14 mouse cellular contexts compared by ENCODE assay signal in genomic region chr2:21369171-21369485, GRCm38 (mm10). TPM values are rescaled to one million over a fixed set of nuclear protein-coding genes. Genes with fewer than 3 reads are reported as not detected.
A peak's percentile ranks its signal among the peaks of the same experiment; 100 is the strongest.
DNase-seq lines count a peak whose midpoint lies in the region; ATAC-seq and TF ChIP-seq lines count a peak whose summit lies in the region.
"Had no signal": no experiment of that assay in that cellular context is flagged by ENCODE, and none has a peak within 500 bp of the region (broad histone marks: within the 10 kb centered on the region; RNA-seq: fewer than 3 reads in every experiment).

No protein-coding gene starts in this region.

- peak overlapping the region; percentile 86 for H3K4me2 ChIP-seq in forebrain, embryonic 13.5 days
- H3K4me2 ChIP-seq in forebrain, embryonic 11.5 days (ENCODE audit: low read depth, low read length, severe bottlenecking) = no peak overlapping the region
- peak overlapping the region; percentile 87 for H3K4me2 ChIP-seq in hindbrain, embryonic 16.5 days (ENCODE audit: low read length)

- no peak for TF ChIP-seq CTCF in heart, adult 2 months (IDR thresholded peaks at IDR 0.05)
- TF ChIP-seq CTCF in gastrocnemius, adult 2 months (IDR thresholded peaks at IDR 0.05) = no peak

- DNase-seq in forebrain, embryonic 11.5 days (ENCODE audit: low spot score) = no peak
- DNase-seq in right cerebral cortex, postnatal 4 days = peak; percentile 7
- DNase-seq in right cerebral cortex, postnatal 14 days = no peak
- no peak for DNase-seq in heart, adult 2 months
- DNase-seq in Muller cell, postnatal 12 days (ENCODE audit: inconsistent ontology term) = no peak
- no peak for DNase-seq in gastrocnemius, adult 2 months
- DNase-seq: gastrocnemius, postnatal 25 days; kidney, adult 11 months; lung, adult 2 months; thymus, adult 18-20 months had no signal

- H3K27me3 ChIP-seq in forebrain, embryonic 13.5 days = peaks cover 30% of the 10 kb centered on the region
- peaks cover 17% of the 10 kb centered on the region for H3K27me3 ChIP-seq in forebrain, embryonic 11.5 days (ENCODE audit: control insufficient read depth, insufficient read depth, low read length)
- H3K27me3 ChIP-seq in hindbrain, embryonic 16.5 days (replicated peaks; ENCODE audit: control insufficient read depth, insufficient read depth, low read length) = 0 out of 2 replicates have a peak, but pooled peaks cover 2% of the 10 kb centered on the region
- peaks cover 2% of the 10 kb centered on the region; the same call in 1 of the 2 replicates for H3K27me3 ChIP-seq in heart, adult 2 months (ENCODE audit: control insufficient read depth, insufficient read depth, low read length)

- ATAC-seq in forebrain, embryonic 13.5 days = no peak
- no peak for ATAC-seq in forebrain, embryonic 11.5 days (replicated peaks; ENCODE audit: low FRiP score)
- no peak for ATAC-seq in hindbrain, embryonic 16.5 days

- intact Hi-C loops in heart, adult 2 months (cut with DNase I) = no loop called here
- intact Hi-C loops in gastrocnemius, adult 2 months (cut with DNase I) = no loop called here

- H3K27ac ChIP-seq in forebrain, embryonic 13.5 days = no peak overlapping the region
- H3K27ac ChIP-seq in forebrain, embryonic 11.5 days (ENCODE audit: low read depth, low read length) = no peak overlapping the region
- no peak overlapping the region for H3K27ac ChIP-seq in hindbrain, embryonic 16.5 days (ENCODE audit: low read depth, low read length)
- no peak overlapping the region for H3K27ac ChIP-seq in heart, adult 2 months
- no peak overlapping the region for H3K27ac ChIP-seq in gastrocnemius, adult 2 months

- 52% methylated on average over 6 of the region's 6 CpGs for WGBS in forebrain, embryonic 13.5 days
- WGBS in forebrain, embryonic 11.5 days = 48% methylated on average over 6 of the region's 6 CpGs
- 52% methylated on average over 6 of the region's 6 CpGs for WGBS in hindbrain, embryonic 16.5 days
- 47% methylated on average over 6 of the region's 6 CpGs for WGBS in heart, adult 2 months

- H3K9me3 ChIP-seq in forebrain, embryonic 13.5 days (replicated peaks) = no peaks in the 10 kb centered on the region
- no peaks in the 10 kb centered on the region for H3K9me3 ChIP-seq in forebrain, embryonic 11.5 days (ENCODE audit: control insufficient read depth, low read length)
- no peaks in the 10 kb centered on the region for H3K9me3 ChIP-seq in hindbrain, embryonic 16.5 days (ENCODE audit: control insufficient read depth, low read length)

- no peak overlapping the region for H3K9ac ChIP-seq in forebrain, embryonic 13.5 days
- H3K9ac ChIP-seq in forebrain, embryonic 11.5 days (ENCODE audit: low read length) = no peak overlapping the region
- peak overlapping the region; percentile 56 for H3K9ac ChIP-seq in hindbrain, embryonic 16.5 days (ENCODE audit: low read depth, low read length)
- no peak overlapping the region for H3K9ac ChIP-seq in heart, adult 2 months (ENCODE audit: low read depth, low read length)

- no peaks in the 10 kb centered on the region for H3K36me3 ChIP-seq in forebrain, embryonic 13.5 days (ENCODE audit: poor library complexity, severe bottlenecking)
- no peaks in the 10 kb centered on the region for H3K36me3 ChIP-seq in forebrain, embryonic 11.5 days (ENCODE audit: control insufficient read depth, insufficient read depth, low read length)
- no peaks in the 10 kb centered on the region for H3K36me3 ChIP-seq in hindbrain, embryonic 16.5 days (ENCODE audit: control insufficient read depth, insufficient read depth, low read length)
- H3K36me3 ChIP-seq in heart, adult 2 months (ENCODE audit: control insufficient read depth, insufficient read depth, low read length) = no peaks in the 10 kb centered on the region

- no peaks in the 10 kb centered on the region for H3K79me2 ChIP-seq in heart, adult 2 months (replicated peaks; ENCODE audit: control insufficient read depth, insufficient read depth, low read length)

- H3K4me3 ChIP-seq in forebrain, embryonic 13.5 days = peak overlapping the region; percentile 55
- no peak overlapping the region for H3K4me3 ChIP-seq in forebrain, embryonic 11.5 days (ENCODE audit: low read depth, low read length)
- H3K4me3 ChIP-seq in hindbrain, embryonic 16.5 days (ENCODE audit: low read length) = peak overlapping the region; percentile 44
- H3K4me3 ChIP-seq in heart, adult 2 months = no peak overlapping the region
- H3K4me3 ChIP-seq in gastrocnemius, adult 2 months = no peak overlapping the region

- TF ChIP-seq POLR2A in heart, adult 2 months (IDR thresholded peaks at IDR 0.05; ENCODE audit: insufficient read depth, low read depth, low read length) = no peak

- no peak for TF ChIP-seq EP300 in heart, adult 2 months (IDR thresholded peaks at IDR 0.05; ENCODE audit: insufficient read depth, low read depth, low read length)

- peaks cover 14% of the 10 kb centered on the region for H3K4me1 ChIP-seq in forebrain, embryonic 13.5 days
- H3K4me1 ChIP-seq in forebrain, embryonic 11.5 days (replicated peaks; ENCODE audit: control insufficient read depth, insufficient read depth, low read length) = peaks cover 6% of the 10 kb centered on the region; the same call in 1 of the 2 replicates
- peaks cover 16% of the 10 kb centered on the region for H3K4me1 ChIP-seq in hindbrain, embryonic 16.5 days (ENCODE audit: control insufficient read depth, insufficient read depth, low read depth, low read length)
- H3K4me1 ChIP-seq in heart, adult 2 months (ENCODE audit: control insufficient read depth, insufficient read depth, low read length) = no peaks in the 10 kb centered on the region

RNA-seq across cellular contexts. Expression of gene Gpr158, which starts 1.8 kb away (rescaled TPM):
- polyA plus RNA-seq in forebrain, embryonic 13.5 days (2015; fragmentation: Nextera tagmentation; extraction: Ambion mirVana) = 0.99 and 1.2 TPM in 2 replicates
- polyA plus RNA-seq in forebrain, embryonic 11.5 days (2014; fragmentation: Nextera tagmentation; extraction: Ambion mirVana) = 0.11 and 0.47 TPM in 2 replicates
- 3.6 and 4.7 TPM in 2 replicates for polyA plus RNA-seq in hindbrain, embryonic 16.5 days (2015; fragmentation: Nextera tagmentation; extraction: Ambion mirVana)
- total RNA-seq in heart, adult 2 months (2021) = under 1 TPM in 1 of 2 experiments, not detected in 1; 0.07 TPM
- 0.18 and 0.26 TPM in 2 replicates for polyA plus RNA-seq in heart, adult 2 months (2012; rRNA removed)
- total RNA-seq in gastrocnemius, adult 2 months (2021) = not detected
- total RNA-seq: megakaryocyte-erythroid progenitor cell, adult 5-6 weeks had no signal
- polyA plus RNA-seq: C2C12; lung, adult 2 months had no signal

Comparison
In these comparisons a context has a peak if more than half of its experiments do, and no peak if none do; other contexts are left out.
1. H3K4me3 ChIP-seq: peak in forebrain, embryonic 13.5 days (single experiment) and hindbrain, embryonic 16.5 days (single experiment); none in forebrain, embryonic 11.5 days (single experiment), heart, adult 2 months (single experiment) and gastrocnemius, adult 2 months (single experiment).